Mouse (Mus musculus): ENCODE measurements around the gene Tmod2. TPM values are rescaled to one million over a fixed set of nuclear protein-coding genes. Genes with fewer than 3 reads are reported as not detected.

Gene Tmod2
- polyA plus RNA-seq, 1 experiment from 2014 or later, result 11.9 TPM

GRCm38 (mm10) chr9:75609965-75610364 is 1.2 kb downstream of the Tmod2 start:
- Histone ChIP-seq H3K36me3 (ENCODE audit: control insufficient read depth, insufficient read depth, low read length) (no peaks in the 10 kb centered on the region), H3K27ac (replicated peaks) (no peak overlapping the region), H3K9ac (ENCODE audit: low read length) (no peak overlapping the region), H3K27me3 (ENCODE audit: control insufficient read depth, insufficient read depth, low read length) (no peaks in the 10 kb centered on the region), H3K4me2 (replicated peaks; ENCODE audit: low read depth) (peak overlapping the region; percentile 90), H3K4me1 (replicated peaks; ENCODE audit: control insufficient read depth, insufficient read depth) (no peaks in the 10 kb centered on the region; the same call in 1 of the 2 replicates), H3K4me3 (ENCODE audit: low read depth, low read length) (peak overlapping the region; percentile 66; the same call in 1 of the 2 replicates), H3K9me3 (ENCODE audit: control insufficient read depth, low read length) (no peaks in the 10 kb centered on the region)
- TF ChIP-seq CTCF (IDR thresholded peaks at IDR 0.05; ENCODE audit: low read depth) (no peak), EP300 (optimal IDR thresholded peaks at IDR 0.05) (no peak)
- ATAC-seq (ENCODE audit: low FRiP score, low TSS enrichment) (no peak), DNase-seq (ENCODE audit: low spot score) (no peak)
- 29% methylated on average over 16 of the region's 16 CpGs for WGBS

- H3K4me1 ChIP-seq (replicated peaks; ENCODE audit: control insufficient read depth, insufficient read depth), result no peaks in the 10 kb centered on the region; the same call in 1 of the 2 replicates
- no peaks in the 10 kb centered on the region for H3K36me3 ChIP-seq (ENCODE audit: control insufficient read depth, insufficient read depth, low read length)
- H3K9ac ChIP-seq (ENCODE audit: low read length), result no peak overlapping the region
- no peak for ATAC-seq (ENCODE audit: low FRiP score, low TSS enrichment)
- no peak overlapping the region for H3K4me3 ChIP-seq (ENCODE audit: low read depth, low read length)
- no peak overlapping the region for H3K27ac ChIP-seq (replicated peaks)
- 71% methylated on average over 1 of the region's 1 CpGs for WGBS
- no peaks in the 10 kb centered on the region for H3K27me3 ChIP-seq (ENCODE audit: control insufficient read depth, insufficient read depth, low read length)
- TF ChIP-seq EP300 (optimal IDR thresholded peaks at IDR 0.05) (no peak), CTCF (IDR thresholded peaks at IDR 0.05; ENCODE audit: low read depth) (no peak)
- no peaks in the 10 kb centered on the region for H3K9me3 ChIP-seq (ENCODE audit: control insufficient read depth, low read length)
- H3K4me2 ChIP-seq (replicated peaks; ENCODE audit: low read depth), result no peak overlapping the region
- no peak for DNase-seq (ENCODE audit: low spot score)
These were observed 1.6 kb downstream of the Tmod2 start for GRCm38 (mm10) chr9:75609505-75609904.

- Histone ChIP-seq H3K4me2 (replicated peaks; ENCODE audit: low read depth) (no peak overlapping the region), H3K4me1 (replicated peaks; ENCODE audit: control insufficient read depth, insufficient read depth) (no peaks in the 10 kb centered on the region; the same call in 1 of the 2 replicates), H3K4me3 (ENCODE audit: low read depth, low read length) (no peak overlapping the region), H3K9ac (ENCODE audit: low read length) (no peak overlapping the region), H3K9me3 (ENCODE audit: control insufficient read depth, low read length) (no peaks in the 10 kb centered on the region), H3K36me3 (ENCODE audit: control insufficient read depth, insufficient read depth, low read length) (no peaks in the 10 kb centered on the region), H3K27ac (replicated peaks) (no peak overlapping the region), H3K27me3 (ENCODE audit: control insufficient read depth, insufficient read depth, low read length) (no peaks in the 10 kb centered on the region)
- DNase-seq (ENCODE audit: low spot score) (no peak), ATAC-seq (ENCODE audit: low FRiP score, low TSS enrichment) (no peak)
- 83% methylated on average over 4 of the region's 4 CpGs for WGBS
- TF ChIP-seq EP300 (optimal IDR thresholded peaks at IDR 0.05) (no peak), CTCF (IDR thresholded peaks at IDR 0.05; ENCODE audit: low read depth) (no peak)
These were observed 3.6 kb downstream of the Tmod2 start for GRCm38 (mm10) chr9:75607496-75607895.

DNA sequence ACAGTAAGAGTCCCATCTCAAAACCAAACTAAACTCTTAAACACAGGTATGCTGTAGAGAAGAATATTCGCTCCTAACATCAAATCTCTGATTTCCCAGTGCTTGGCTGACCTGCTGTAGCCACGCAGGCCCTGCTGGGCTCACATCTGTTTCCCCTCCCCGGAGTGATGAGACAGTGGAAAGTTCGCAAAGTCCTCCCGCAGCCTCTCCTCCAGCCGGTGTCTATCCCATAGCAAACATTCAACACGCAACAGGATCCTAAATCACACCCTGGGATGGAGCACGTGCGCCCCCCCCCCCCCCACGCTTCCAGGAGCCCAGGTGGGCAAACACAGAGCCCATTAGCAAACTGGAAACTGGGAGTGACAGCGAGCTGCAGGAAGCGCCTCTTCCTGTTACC is 9.6 kb downstream of the Tmod2 start:
- Histone ChIP-seq H3K9me3 (ENCODE audit: control insufficient read depth, low read length) (no peaks in the 10 kb centered on the region), H3K27me3 (ENCODE audit: control insufficient read depth, insufficient read depth, low read length) (no peaks in the 10 kb centered on the region), H3K9ac (ENCODE audit: low read length) (no peak overlapping the region), H3K36me3 (ENCODE audit: control insufficient read depth, insufficient read depth, low read length) (no peaks in the 10 kb centered on the region), H3K27ac (replicated peaks) (no peak overlapping the region), H3K4me3 (ENCODE audit: low read depth, low read length) (no peak overlapping the region; the same call in 1 of the 2 replicates), H3K4me1 (replicated peaks; ENCODE audit: control insufficient read depth, insufficient read depth) (0 out of 2 replicates have a peak, but pooled peaks cover 2% of the 10 kb centered on the region), H3K4me2 (replicated peaks; ENCODE audit: low read depth) (peak overlapping the region; percentile 25; the same call in 1 of the 2 replicates)
- WGBS, result 20% methylated on average over 12 of the region's 12 CpGs
- DNase-seq (ENCODE audit: low spot score) (peak; percentile 19), ATAC-seq (ENCODE audit: low FRiP score, low TSS enrichment) (peak; percentile 24; the same call in 1 of the 2 replicates)
- TF ChIP-seq EP300 (optimal IDR thresholded peaks at IDR 0.05), result no peak
- TF ChIP-seq CTCF (IDR thresholded peaks at IDR 0.05; ENCODE audit: low read depth), result no peak

DNA sequence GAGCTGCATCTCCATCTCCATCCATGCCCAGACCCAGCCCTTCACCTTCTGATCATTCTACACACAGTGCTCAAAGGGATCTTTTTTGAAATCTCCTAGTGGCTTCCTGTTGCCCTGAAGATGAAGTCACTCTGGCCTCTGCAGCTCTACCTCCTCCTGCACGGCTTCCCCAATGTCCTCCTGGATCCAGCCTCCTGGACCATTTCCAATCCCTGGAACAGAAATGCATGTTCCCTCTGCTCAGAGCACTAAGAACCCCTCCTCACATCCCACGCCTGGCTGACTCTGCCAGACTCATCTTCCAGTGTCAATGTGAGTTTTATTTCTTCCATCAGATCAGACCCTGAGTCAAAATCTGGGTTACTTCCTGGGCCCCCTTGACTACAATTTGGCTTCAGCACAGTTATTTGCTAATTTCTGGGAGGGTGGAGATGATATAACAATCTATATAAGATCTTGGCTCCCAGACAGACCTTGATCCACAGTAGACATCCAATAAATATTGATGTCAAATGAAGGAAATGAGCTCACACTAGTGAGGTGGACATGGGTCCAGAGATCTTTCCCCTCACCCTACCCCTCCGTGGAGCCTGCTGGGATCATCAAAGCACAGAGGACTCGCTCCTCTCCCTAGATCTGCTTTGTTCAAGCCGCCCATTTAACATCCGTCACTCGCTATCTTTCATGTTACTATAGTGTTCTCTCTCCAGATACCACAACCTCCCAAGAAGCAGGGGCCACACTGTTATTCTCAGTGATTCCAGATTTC is 10.8 kb downstream of the Tmod2 start:
- no peaks in the 10 kb centered on the region for H3K9me3 ChIP-seq (ENCODE audit: control insufficient read depth, low read length)
- no peak for TF ChIP-seq CTCF (IDR thresholded peaks at IDR 0.05; ENCODE audit: low read depth)
- no peak for TF ChIP-seq EP300 (optimal IDR thresholded peaks at IDR 0.05)
- H3K4me2 ChIP-seq (replicated peaks; ENCODE audit: low read depth), result no peak overlapping the region
- no peak overlapping the region for H3K4me3 ChIP-seq (ENCODE audit: low read depth, low read length)
- ATAC-seq (ENCODE audit: low FRiP score, low TSS enrichment) (no peak; the same call in 1 of the 2 replicates), DNase-seq (ENCODE audit: low spot score) (no peak)
- H3K4me1 ChIP-seq (replicated peaks; ENCODE audit: control insufficient read depth, insufficient read depth), result 0 out of 2 replicates have a peak, but pooled peaks cover 2% of the 10 kb centered on the region
- no peak overlapping the region for H3K9ac ChIP-seq (ENCODE audit: low read length)
- H3K36me3 ChIP-seq (ENCODE audit: control insufficient read depth, insufficient read depth, low read length), result no peaks in the 10 kb centered on the region
- no peak overlapping the region for H3K27ac ChIP-seq (replicated peaks)
- no peaks in the 10 kb centered on the region for H3K27me3 ChIP-seq (ENCODE audit: control insufficient read depth, insufficient read depth, low read length)
- WGBS, result 59% methylated on average over 7 of the region's 7 CpGs

Measured in stomach, postnatal 0 days (tissue).